Mouse (Mus musculus) lung, adult 18-20 months (tissue): Measurements from ENCODE around the gene Tec.
"Not testable (repeated sequence)": the region's sequence is repeated elsewhere in the genome, so short reads cannot be mapped to it uniquely, and the experiment has no call there.

Experiments
- DNase-seq, 2 experiments: peaks; one replicate each; pipeline ENCODE4 v3.0.0; 2022; ENCODE audit warnings: mixed read lengths in 2 of 2

The Tec gene

GRCm38 (mm10) chr5:72820036-72820640 lies 48.1 kb downstream of the Tec start:
- DNase-seq = no peak

DNA sequence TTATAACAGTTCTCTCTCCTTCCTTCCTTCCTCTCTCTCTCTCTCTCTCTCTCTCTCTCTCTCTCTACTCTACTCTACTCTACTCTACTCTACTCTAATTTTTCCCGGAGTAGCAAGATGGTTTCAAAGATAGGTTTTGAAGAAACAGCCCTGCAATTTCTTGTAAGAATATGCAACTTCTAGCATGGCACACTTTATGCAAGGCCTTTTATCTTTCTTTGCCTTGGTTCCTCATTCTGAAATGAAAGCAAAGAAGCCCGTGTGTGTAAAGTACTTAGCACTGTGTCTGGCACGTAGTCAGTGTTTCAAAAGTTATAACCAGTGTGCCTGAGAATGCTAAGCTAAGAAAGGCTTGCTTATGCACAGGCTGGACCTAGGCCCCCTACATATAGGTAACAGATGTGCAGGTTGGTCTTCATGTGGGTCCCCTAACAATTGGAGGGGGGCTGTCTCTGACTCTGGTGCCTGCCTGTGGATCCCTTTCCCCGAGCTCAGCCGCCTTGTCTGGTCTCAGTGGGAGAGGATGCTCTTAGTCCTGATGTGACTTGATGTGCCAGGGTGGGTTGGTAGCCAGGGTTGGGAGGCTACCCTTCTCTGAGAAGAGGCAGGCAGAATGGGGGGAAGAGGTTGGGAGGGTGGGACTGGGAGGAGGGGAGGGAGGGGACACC lies 49.6 kb downstream of the Tec start:
- no peak for DNase-seq

- DNase-seq = no peak
Observed at GRCm38 (mm10) chr5:72817523-72818091, 50.7 kb downstream of the Tec start.

DNA sequence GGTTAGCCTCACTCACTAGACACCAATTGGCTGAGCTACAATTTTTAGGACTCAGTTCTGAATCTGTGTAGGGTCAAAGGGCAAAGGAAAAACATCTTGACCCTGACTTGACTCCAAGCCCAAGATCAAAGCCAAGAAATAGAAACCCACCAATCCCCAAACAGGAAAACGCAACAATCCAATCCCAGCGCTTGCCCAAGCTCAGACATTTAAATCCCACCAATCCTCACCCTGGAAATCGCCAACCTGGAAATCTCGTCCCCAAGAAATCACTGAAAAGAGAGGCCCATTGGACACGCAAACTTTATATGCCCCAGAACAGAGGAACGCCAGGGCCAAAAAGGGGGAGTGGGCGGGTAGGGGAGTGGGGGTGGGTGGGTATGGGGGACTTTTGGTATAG lies 51.3 kb downstream of the Tec start:
- DNase-seq = not testable (repeated sequence)

DNA sequence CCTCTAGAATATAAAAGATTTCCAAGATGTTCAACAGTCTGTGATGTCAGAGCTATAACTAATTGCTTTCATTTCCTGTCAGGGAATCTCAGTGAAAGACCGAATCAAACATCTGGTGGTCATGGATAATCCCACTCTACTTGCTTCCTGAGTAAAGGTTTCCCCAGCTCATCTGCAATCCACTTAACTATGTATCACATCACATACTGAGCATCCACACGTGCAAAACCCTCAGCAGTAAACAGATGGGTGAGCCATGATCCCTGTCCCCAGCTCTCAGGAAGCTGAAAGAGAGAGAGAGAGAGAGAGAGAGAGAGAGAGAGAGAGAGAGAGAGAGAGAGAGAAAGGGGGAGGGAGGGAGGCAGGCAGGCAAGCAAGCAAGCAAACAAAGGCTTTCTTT lies 51.8 kb downstream of the Tec start:
- DNase-seq = no peak

DNA sequence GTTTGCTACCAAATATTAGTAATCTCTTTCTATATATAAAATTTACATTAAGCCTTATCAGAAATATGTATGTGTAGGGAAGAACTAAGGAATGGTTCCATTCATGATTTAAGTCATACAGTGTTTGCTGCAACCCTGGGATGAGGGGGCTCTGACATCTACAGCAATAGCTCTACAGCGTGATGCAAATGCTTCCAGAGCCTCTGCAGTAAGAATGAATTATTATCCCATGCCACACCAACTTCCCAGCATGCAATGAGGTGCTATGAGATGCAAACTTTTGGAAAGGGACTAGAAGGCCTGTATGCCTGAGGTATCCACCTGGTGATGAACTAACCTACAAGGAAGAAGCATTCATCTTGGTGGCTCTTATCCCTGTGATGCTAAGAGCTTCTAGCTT lies 52.2 kb downstream of the Tec start:
- DNase-seq = no peak

DNA sequence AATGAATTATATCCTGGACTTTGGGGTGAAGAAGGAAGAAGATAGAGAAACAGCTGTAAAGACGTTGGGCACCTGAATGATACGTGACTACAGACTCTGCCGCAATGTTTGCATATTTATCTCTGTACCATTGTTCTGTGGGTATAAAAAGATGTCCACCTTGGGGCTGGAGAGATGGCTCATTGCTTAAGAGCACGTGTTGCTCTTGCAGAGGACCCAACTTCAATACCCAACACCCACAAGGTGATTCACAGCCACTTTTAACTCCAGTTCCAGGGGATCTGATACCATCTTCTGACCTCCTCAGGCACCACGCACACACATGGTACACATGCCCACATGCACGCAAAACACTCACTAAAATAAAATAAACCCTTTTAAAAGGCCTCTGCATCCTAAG lies 52.9 kb downstream of the Tec start:
- DNase-seq = no peak

GRCm38 (mm10) chr5:72814072-72814471 lies 54.2 kb downstream of the Tec start:
- no peak for DNase-seq

- no peak for DNase-seq
Observed at GRCm38 (mm10) chr5:72812908-72813307, 55.4 kb downstream of the Tec start.

DNA sequence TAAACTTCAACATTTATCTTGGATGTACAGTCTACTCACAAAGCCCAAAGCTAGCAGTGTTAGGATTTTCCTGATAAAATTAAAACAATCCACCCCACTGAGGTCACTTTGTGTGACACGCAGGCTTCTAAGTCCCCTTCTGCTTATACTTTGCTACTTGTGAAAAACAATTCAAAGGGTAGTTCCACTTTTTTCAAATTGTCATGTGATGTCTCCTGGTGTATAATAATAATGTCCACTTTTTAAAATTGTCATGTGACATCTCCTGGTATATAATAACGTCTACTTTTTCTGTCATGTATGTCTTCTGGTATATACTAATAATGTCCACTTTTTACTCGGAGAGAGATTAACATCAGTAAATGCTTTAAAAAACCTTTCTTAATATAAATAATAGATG lies 56.0 kb downstream of the Tec start:
- DNase-seq = no peak

GRCm38 (mm10) chr5:72811397-72811796 lies 56.9 kb downstream of the Tec start:
- DNase-seq = no peak

- no peak for DNase-seq
Observed at GRCm38 (mm10) chr5:72810990-72811389, 57.3 kb downstream of the Tec start.

DNA sequence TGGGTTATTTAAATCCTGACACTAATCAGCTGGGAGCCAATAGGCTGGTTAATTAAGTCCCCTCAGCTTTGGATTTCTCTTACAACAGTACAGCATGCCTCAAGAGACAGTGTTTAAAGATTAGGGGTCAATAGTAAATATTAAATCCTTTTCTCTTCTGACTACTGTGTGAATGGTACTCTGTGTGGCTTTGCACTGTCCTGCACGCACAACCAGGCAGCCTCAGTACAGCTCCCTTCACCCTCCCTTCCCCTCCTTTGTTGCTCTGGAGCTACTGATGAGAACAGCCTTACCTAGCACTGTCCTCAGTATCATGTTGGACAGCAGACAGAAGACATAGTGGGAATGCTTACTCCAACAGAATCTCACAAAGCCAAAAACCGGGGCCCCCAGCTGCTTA lies 58.8 kb downstream of the Tec start:
- no peak for DNase-seq

- no peak for DNase-seq
Observed at GRCm38 (mm10) chr5:72808456-72809111, 59.7 kb downstream of the Tec start.

- DNase-seq = no peak
Observed at GRCm38 (mm10) chr5:72802851-72803250, 65.4 kb downstream of the Tec start.

GRCm38 (mm10) chr5:72798563-72798962 lies 69.7 kb downstream of the Tec start:
- no peak for DNase-seq

- peak; percentile 24 to 30 for DNase-seq
Observed at GRCm38 (mm10) chr5:72796186-72796613, 72.1 kb downstream of the Tec start.

- DNase-seq = no peak
Observed at GRCm38 (mm10) chr5:72793309-72793850, 74.9 kb downstream of the Tec start.

- no peak for DNase-seq
Observed at GRCm38 (mm10) chr5:72791789-72792188, 76.5 kb downstream of the Tec start.

DNA sequence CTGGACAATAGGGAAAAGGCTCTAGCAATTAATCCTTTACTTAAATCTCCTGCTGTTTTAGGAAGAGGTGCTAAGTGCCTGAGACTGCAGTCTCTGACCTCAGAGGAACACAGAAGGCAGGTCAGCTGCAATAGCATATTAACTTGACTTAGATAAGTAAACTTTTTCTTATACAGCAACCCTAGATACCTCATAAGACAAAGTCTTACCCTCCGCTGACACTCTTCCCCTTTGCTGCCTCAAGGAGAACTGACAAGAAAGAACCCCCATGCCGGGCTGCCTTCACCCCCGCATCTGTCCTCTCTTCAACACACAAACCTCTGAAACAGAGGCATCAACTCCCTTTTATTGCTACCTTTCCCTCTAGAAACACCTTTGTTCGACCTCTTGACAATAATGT lies 76.9 kb downstream of the Tec start:
- DNase-seq = no peak

DNA sequence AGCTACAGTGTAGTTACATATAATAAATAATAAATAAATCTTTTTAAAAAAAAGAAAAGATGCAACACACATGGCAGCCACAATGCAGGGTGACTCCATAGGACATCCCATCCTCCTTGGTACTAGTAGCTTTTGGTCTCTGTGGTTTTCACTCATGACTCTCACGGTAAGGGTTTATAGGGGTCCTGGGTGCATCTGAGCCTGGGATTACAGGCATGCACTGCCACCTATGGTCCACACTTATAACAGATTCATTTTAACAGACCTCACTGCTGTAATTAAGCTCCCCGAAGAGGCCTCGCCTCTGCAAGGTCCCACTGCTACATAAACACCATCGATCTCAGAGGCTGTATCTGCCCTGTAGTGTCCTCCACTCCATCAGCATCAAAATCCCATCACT lies 82.8 kb downstream of the Tec start:
- DNase-seq = no peak

GRCm38 (mm10) chr5:72784719-72785118 lies 83.6 kb downstream of the Tec start:
- DNase-seq = no peak

- no peak for DNase-seq
Observed at GRCm38 (mm10) chr5:72783957-72784356, 84.3 kb downstream of the Tec start.

GRCm38 (mm10) chr5:72783123-72783522 lies 85.2 kb downstream of the Tec start:
- no peak for DNase-seq
